Mouse (Mus musculus) cerebellum, adult 11 months (tissue): ENCODE measurements around the gene Hpcal1.
"Not testable (repeated sequence)": the region's sequence is repeated elsewhere in the genome, so short reads cannot be mapped to it uniquely, and the experiment has no call there.

Experiments
- DNase-seq: peaks from one replicate; pipeline ENCODE4 v3.0.0; 2022

Hpcal1 gene

GRCm38 (mm10) chr12:17795660-17796278 is 105.1 kb downstream of the Hpcal1 start:
- peak; percentile 70 for DNase-seq

DNA sequence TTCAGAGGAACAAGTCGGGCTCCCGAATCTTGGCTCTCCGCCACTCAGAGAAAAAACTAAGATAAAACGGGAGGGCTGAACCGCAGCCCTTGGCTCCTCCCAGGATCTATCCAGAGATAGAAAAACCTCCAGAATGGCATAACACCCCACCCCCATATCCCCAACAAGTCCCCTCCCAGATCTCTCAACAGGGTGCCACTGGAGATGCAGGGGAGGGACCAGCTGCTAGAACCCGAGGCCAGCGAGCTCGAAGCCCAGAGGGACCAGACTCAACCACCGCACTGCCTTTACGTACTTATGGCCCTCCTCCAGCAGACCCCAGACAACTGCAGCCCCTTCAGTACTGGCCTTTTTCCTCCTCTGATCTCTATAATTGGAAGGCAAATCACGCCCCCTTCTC is 107.6 kb downstream of the Hpcal1 start:
- not testable (repeated sequence) for DNase-seq

GRCm38 (mm10) chr12:17808542-17808941 is 117.9 kb downstream of the Hpcal1 start:
- peak; percentile 55 for DNase-seq

DNA sequence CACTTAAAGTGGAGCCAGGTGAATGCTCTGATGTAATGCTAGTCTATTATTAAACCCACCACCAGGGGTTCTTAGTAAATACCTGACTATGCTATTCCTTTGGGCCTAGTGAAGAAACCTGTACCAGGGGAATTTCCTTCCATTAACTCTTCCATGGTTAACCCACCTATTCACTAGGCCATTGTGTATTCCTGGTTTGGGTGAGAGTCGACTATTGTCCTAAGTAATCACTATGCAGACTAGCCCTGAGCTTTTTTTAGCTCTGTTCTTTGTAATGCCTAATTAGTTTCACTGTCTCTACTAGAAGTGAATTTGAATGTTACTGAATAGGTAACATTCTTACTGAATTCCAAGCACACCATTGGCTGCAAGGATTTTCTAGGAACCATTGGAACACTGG is 144.6 kb downstream of the Hpcal1 start:
- not testable (repeated sequence) for DNase-seq
